Mouse (Mus musculus) mature B cell (primary cell): ENCODE data around the gene Zfp580.

ENCODE experiments used
- in situ Hi-C: fragments of 300-500 bp; cut with MboI; formaldehyde crosslinking; loops from 2 replicates; pipeline ENCODE4 v1.14.3; 2019

The Zfp580 gene

DNA sequence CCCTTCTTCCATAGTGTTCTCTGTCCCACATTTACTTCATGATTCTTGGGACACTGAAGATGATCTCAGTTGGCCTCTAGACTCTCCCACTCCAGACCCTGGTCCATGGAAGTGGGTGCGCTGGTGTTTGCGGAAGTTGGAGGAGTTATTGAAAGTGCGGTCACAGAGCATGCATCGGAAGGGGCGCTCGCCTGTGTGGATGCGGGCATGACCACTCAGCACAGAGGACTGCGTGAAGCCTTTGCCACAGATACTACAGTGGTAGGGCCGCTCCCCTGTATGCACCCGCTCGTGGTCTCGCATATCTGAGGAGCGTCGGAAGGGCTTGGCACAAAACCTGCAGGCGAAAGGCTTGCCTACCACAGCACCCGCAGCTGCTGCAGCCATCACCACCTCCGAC, 15.7 kb upstream of the Zfp580 start:
- in situ Hi-C loops = no loop called here

GRCm38 (mm10) chr7:5036136-5036535, 15.2 kb upstream of the Zfp580 start:
- in situ Hi-C loops = no loop called here

GRCm38 (mm10) chr7:5037026-5037425, 14.3 kb upstream of the Zfp580 start:
- in situ Hi-C loops = no loop called here

DNA sequence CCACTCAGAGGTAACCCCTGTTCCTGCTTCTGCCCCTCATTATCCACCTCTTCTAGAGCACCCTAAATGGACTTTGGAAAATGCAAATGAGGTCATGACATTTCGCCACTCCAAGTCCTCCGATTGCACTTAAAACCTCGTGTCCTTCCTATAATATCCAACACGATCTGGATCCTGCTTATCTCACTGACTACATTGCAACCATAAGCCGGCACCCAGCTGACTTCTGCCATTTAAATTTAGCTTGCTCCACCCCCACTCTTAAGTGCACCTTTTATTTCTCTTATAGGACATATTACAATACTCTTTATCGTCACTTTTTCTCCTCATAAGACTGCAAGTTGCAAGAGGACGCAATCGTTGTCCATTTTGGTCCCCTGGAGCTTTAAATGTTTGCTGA, 13.9 kb upstream of the Zfp580 start:
- in situ Hi-C loops = no loop called here

DNA sequence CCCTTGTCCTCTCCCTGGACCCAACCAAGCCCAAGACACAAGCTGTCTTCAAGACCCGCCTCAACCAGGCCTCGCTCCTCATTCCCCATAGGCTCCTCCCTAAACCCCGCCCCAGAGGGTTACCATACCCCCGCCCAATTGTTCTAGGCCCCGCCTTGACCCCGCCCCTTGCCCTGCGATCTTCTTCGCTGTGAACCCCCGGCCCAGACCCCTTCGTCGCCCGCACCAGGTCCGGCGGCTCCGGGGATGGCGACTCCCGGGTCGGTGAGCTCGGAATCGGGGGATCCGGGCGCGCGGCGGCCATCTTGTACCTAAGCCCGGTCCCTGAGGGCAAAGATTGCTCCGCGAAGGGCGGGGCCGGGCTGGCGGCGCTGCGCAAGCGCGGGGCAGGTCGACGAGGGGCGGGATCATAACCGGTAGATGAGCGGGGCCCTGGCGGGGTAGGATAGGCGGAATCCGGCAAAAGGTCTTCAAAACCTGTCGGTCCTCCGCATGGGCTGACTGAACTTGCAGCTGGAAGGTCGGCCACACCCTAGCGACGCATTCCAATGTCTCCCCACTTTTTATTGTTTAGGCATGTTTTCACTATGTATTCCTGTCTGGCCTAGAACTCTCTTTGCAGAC, 13.1 kb upstream of the Zfp580 start, which contains the start of gene Zfp784:
Gene Zfp784 (minus strand): TSS at position 338 of the 624 bp plus-strand sequence.
- in situ Hi-C loops = no loop called here

- in situ Hi-C loops = no loop called here
These were observed 12.4 kb upstream of the Zfp580 start for GRCm38 (mm10) chr7:5038940-5039339.

DNA sequence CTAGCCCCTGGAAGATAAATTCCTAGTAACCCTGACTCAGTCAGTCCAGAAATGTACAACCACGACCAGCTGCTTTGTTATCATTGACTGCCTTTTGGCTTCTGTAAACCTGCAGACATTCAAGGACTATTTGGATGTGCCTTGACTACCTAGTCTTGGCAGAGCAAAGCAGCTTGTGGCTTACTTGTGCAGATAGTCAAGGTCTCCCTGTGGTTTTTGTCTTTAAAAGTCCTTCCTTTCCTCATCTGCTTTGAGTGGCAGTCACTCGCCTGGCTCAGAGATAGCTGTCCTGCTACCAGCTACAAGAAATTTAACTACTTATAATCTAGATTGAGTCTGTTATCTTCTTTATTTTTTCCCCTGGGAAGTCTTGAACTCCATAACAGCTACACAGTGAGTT, 6.4 kb upstream of the Zfp580 start:
- in situ Hi-C loops = loop anchor here (5.0 kb wide), 1 partner anchor 33 kb away; the partner anchor contains the start of genes Fiz1 and Zfp524

DNA sequence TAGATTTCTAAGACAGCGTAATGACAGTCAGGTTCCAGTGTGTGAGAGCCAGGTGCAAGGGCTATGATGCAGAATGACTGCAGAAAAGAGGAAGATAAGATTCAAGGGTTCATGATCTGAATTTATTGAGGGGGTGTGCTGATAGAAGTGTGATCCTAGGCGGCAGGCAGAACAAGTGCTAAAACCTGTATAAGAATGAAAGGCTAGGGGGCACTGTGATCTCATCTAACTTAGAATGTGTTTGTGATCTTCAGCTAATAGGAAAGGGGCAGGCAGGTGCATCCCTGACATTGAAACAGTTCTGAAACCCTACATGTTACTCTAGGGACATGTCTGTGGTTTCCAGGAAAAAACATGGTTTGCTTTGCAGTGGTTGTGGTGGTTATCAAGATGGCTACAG, 5.2 kb upstream of the Zfp580 start:
- in situ Hi-C loops = loop anchor here (5.0 kb wide), 1 partner anchor 34 kb away; the partner anchor contains the start of genes Fiz1 and Zfp524

DNA sequence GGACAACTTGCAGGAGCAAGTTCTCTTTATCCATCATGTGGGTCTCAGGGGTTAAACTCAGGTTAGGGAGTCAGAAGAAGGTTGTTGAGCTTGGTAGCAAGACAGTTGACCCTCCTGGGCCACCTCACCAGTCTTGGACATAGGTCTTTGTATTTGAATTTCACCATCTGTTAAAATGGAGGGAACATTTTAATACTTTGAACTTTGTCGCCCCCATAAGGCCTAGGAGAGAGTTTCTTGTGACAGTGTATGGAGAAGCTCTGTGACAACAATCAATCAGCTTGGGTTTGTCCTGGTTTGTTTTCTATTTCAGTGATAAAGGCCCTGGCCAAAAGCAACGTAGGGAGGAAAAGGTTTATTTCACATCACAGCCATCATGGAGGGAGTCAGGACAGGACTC, 4.0 kb upstream of the Zfp580 start:
- in situ Hi-C loops = loop anchor here (5.0 kb wide), 1 partner anchor 35 kb away; the partner anchor contains the start of genes Fiz1 and Zfp524

DNA sequence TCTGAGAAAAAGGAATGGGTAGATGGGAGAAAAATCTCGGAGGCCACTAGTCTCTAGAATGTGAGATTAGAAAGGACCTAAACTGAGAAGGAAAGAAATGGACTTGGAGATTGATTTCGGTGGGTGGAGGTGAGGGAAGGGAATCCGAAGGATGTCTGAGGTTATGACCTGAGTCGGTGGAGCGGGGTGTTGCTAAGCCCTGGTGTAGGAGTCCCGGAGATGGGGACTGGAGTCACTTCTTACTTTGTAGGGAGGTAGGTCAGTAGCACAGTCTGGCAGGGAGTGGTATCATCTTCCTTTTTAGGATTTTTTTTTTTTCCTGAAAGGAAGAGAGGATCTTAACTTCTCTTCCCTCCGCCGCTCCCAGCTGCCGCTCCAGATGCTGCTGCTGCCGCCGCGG, 1.1 kb downstream of the Zfp580 start:
- in situ Hi-C loops = loop anchor here (5.0 kb wide), 1 partner anchor 110 kb away; no protein-coding TSS in a partner anchor

DNA sequence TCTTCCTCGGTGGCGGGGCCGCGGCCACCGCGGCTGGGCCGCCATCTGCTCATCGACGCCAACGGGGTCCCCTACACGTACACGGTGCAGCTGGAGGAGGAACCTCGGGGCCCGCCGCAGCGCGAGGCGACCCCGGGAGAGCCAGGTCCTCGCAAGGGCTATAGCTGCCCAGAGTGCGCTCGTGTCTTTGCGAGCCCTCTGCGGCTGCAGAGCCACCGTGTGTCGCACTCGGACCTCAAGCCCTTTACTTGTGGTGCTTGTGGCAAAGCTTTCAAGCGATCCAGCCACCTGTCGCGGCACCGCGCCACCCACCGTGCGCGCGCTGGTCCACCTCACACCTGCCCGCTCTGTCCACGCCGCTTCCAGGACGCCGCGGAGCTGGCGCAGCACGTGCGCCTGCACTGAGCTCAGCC, 1.6 kb downstream of the Zfp580 start:
- in situ Hi-C loops = loop anchor here (5.0 kb wide), 1 partner anchor 111 kb away; no protein-coding TSS in a partner anchor

GRCm38 (mm10) chr7:5053456-5054179, 2.3 kb downstream of the Zfp580 start:
- in situ Hi-C loops = loop anchor here (5.0 kb wide), 1 partner anchor 111 kb away; no protein-coding TSS in a partner anchor

- in situ Hi-C loops = no loop called here
These were observed 5.4 kb downstream of the Zfp580 start for GRCm38 (mm10) chr7:5056651-5057263.

DNA sequence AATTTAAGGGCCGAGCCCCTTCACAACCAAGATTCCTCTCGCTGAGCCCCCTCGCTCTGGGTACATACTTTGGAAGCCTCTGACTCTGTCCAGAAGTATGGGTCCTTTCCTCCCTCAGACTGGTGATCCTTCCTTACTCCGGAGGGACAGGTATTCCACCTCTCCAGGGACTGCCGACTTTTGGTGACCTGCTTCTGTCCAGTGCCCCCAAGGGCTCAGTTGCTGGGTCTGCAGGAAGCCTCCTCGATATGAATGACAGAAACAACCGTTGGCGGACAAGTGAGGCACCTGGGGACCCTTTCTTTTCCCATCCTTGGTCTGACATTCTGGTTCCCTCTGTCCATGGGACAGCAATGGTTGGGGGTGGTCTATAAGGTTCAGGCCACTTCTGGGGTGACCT, 6.0 kb downstream of the Zfp580 start:
- in situ Hi-C loops = no loop called here

DNA sequence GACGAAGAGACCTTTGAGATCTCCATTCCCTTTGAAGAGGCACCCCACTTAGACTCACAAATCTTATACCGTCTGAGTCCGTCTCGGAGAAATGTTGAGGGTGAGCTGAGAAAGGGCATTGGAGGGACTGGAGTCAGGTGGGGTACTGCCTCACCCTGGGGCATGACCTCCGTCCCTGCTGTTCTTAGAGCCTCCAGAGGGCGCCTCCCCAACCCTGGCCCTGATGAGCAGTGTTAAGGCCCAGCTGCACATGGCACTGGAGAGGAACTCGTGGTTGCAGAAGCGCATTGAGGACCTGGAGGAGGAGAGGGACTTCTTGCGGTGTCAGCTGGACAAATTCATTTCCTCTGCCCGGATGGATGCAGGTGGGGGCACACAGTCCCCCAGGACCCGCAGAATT, 6.5 kb downstream of the Zfp580 start:
- in situ Hi-C loops = no loop called here

DNA sequence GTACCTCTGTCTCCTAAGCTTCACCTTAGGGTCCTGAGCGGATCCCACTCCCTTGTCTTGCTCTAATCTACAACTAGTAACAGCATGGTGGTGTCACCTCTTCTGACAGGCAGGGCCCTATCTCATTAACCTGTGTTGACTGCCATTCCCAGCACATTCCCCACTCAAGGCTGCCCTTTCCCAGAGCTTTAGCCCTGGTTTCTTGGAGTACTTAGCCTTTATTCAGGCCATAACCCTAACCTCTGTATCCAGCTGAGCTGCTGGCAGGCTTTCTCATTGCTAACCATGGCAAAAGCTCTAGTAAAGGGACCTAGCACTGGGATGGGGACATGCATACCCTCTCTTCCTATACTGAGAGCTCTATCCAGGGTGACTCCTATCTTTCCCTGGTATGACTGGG, 7.3 kb downstream of the Zfp580 start:
- in situ Hi-C loops = no loop called here

DNA sequence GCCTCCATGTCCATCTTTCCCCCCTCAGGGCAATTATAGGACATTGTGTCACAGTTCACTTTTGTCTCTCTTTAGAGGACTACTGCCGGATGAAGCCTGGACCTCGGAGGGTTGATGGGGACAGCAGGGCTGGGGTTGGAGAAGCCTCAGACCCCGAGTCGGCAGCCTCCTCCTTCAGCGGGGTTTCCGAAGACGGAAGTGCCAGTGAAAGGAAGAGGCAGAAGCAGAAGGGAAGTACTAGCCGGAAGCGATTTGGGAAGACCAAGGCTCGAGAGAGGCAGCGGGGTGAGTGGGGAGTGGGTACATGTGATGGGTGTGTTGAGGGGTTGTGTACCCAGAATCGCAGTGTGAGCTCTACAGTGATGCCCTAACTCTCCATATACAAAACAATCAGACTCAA, 8.1 kb downstream of the Zfp580 start:
- in situ Hi-C loops = no loop called here

DNA sequence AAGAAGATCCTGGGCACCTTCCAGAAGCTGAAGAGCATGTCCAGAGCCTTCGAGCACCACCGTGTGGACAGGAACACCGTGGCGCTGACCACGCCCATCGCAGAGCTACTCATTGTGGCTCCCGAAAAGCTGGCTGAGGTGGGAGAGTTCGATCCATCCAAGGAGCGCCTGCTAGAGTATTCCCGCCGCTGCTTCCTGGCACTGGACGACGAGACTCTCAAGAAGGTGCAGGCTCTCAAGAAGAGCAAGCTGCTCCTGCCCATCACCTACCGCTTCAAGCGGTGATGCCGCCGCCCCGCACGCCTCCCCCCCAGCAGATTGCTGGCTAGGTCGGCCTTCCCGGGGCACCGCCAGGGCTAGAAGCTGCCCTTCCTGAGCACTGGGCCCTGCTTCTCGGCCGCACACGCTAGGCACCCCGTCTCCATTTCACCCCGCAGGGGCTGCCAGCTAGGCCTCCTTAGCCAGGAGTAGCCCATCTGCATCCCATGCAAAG, 8.9 kb downstream of the Zfp580 start:
- in situ Hi-C loops = no loop called here

- in situ Hi-C loops = no loop called here
These were observed 9.8 kb downstream of the Zfp580 start for GRCm38 (mm10) chr7:5060944-5061773.

- in situ Hi-C loops = no loop called here
These were observed 10.5 kb downstream of the Zfp580 start, which contains the start of gene U2af2 for GRCm38 (mm10) chr7:5061774-5062359. Gene U2af2 (plus strand): TSS chr7:5062143.

- in situ Hi-C loops = no loop called here
These were observed 11.1 kb downstream of the Zfp580 start for GRCm38 (mm10) chr7:5062360-5063001.
